ENCODE assay signal across 30 mouse cellular contexts in genomic region chr17:15949753-15950152, GRCm38 (mm10).
DNase-seq lines count a peak whose midpoint lies in the region; ATAC-seq and TF ChIP-seq lines count a peak whose summit lies in the region.
"Had no signal": no experiment of that assay in that cellular context is flagged by ENCODE, and none has a peak within 500 bp of the region (broad histone marks: within the 10 kb centered on the region; RNA-seq: fewer than 3 reads in every experiment).

No protein-coding gene starts in this region.

- H3K27me3 ChIP-seq in hindbrain, embryonic 10.5 days (ENCODE audit: insufficient read depth, poor library complexity, severe bottlenecking), result no peaks in the 10 kb centered on the region
- H3K27me3 ChIP-seq in hindbrain, embryonic 12.5 days, result no peaks in the 10 kb centered on the region
- H3K27me3 ChIP-seq in midbrain, embryonic 11.5 days (ENCODE audit: control insufficient read depth, insufficient read depth, low read length), result no peaks in the 10 kb centered on the region
- no peaks in the 10 kb centered on the region for H3K27me3 ChIP-seq in midbrain, postnatal 0 days (ENCODE audit: insufficient read depth, low read length)
- no peaks in the 10 kb centered on the region for H3K27me3 ChIP-seq in midbrain, embryonic 15.5 days (replicated peaks)
- no peaks in the 10 kb centered on the region for H3K27me3 ChIP-seq in midbrain, embryonic 14.5 days (ENCODE audit: control insufficient read depth, insufficient read depth, low read length)
- no peaks in the 10 kb centered on the region for H3K27me3 ChIP-seq in midbrain, embryonic 16.5 days (ENCODE audit: control insufficient read depth, insufficient read depth, low read depth, low read length)
- H3K27me3 ChIP-seq: CH12.LX; embryonic facial prominence, embryonic 13.5 days; embryonic facial prominence, embryonic 15.5 days; forebrain, embryonic 12.5 days had no signal

- no peak overlapping the region for H3K9ac ChIP-seq in hindbrain, embryonic 12.5 days
- no peak overlapping the region for H3K9ac ChIP-seq in midbrain, embryonic 11.5 days (ENCODE audit: low read length)
- H3K9ac ChIP-seq in midbrain, postnatal 0 days (replicated peaks; ENCODE audit: low read length, poor library complexity, severe bottlenecking), result no peak overlapping the region
- no peak overlapping the region for H3K9ac ChIP-seq in midbrain, embryonic 15.5 days
- no peak overlapping the region for H3K9ac ChIP-seq in midbrain, embryonic 14.5 days (replicated peaks; ENCODE audit: low read length)
- H3K9ac ChIP-seq in midbrain, embryonic 16.5 days (ENCODE audit: low read depth, low read length), result no peak overlapping the region
- H3K9ac ChIP-seq: embryonic facial prominence, embryonic 13.5 days; embryonic facial prominence, embryonic 15.5 days; forebrain, embryonic 12.5 days had no signal

- H3K4me3 ChIP-seq in hindbrain, embryonic 10.5 days, result no peak overlapping the region
- H3K4me3 ChIP-seq in hindbrain, embryonic 12.5 days, result no peak overlapping the region
- no peak overlapping the region for H3K4me3 ChIP-seq in midbrain, embryonic 11.5 days (ENCODE audit: low read depth, low read length)
- no peak overlapping the region for H3K4me3 ChIP-seq in midbrain, postnatal 0 days (ENCODE audit: low read depth, low read length)
- H3K4me3 ChIP-seq in midbrain, embryonic 15.5 days, result no peak overlapping the region
- H3K4me3 ChIP-seq in midbrain, embryonic 14.5 days (replicated peaks; ENCODE audit: low read depth, low read length), result no peak overlapping the region
- H3K4me3 ChIP-seq in midbrain, embryonic 16.5 days (ENCODE audit: low read depth, low read length), result no peak overlapping the region
- H3K4me3 ChIP-seq: embryonic facial prominence, embryonic 13.5 days; embryonic facial prominence, embryonic 15.5 days; erythroblast, embryonic 14.5 days; forebrain, embryonic 10.5 days; forebrain, embryonic 12.5 days had no signal

- ATAC-seq in hindbrain, embryonic 12.5 days (ENCODE audit: low FRiP score), result no peak
- ATAC-seq in midbrain, embryonic 11.5 days (ENCODE audit: low FRiP score), result no peak
- no peak for ATAC-seq in midbrain, postnatal 0 days (ENCODE audit: low FRiP score)
- ATAC-seq in midbrain, embryonic 15.5 days (replicated peaks), result 0 out of 2 replicates have a peak, but pooled peaks have one; percentile 28
- ATAC-seq in midbrain, embryonic 14.5 days (ENCODE audit: low FRiP score, low TSS enrichment), result no peak
- peak; percentile 48; the same call in 1 of the 2 replicates for ATAC-seq in midbrain, embryonic 16.5 days
- ATAC-seq: activated CD4-positive, CD25-positive, alpha-beta regulatory T cell, adult 4 months; CD4-positive, CD25-positive, alpha-beta regulatory T cell, adult 4 months; forebrain, embryonic 14.5 days; Patski had no signal

- peaks cover 6% of the 10 kb centered on the region; the same call in 1 of the 2 replicates for H3K4me1 ChIP-seq in hindbrain, embryonic 10.5 days (replicated peaks)
- peaks cover 7% of the 10 kb centered on the region; the same call in 1 of the 2 replicates for H3K4me1 ChIP-seq in hindbrain, embryonic 12.5 days
- no peaks in the 10 kb centered on the region for H3K4me1 ChIP-seq in midbrain, embryonic 11.5 days (ENCODE audit: control insufficient read depth, insufficient read depth, low read length)
- H3K4me1 ChIP-seq in midbrain, postnatal 0 days (ENCODE audit: insufficient read depth, low read length), result no peaks in the 10 kb centered on the region
- no peaks in the 10 kb centered on the region for H3K4me1 ChIP-seq in midbrain, embryonic 15.5 days
- no peaks in the 10 kb centered on the region for H3K4me1 ChIP-seq in midbrain, embryonic 14.5 days (ENCODE audit: control insufficient read depth, insufficient read depth, low read length)
- H3K4me1 ChIP-seq in midbrain, embryonic 16.5 days (ENCODE audit: control insufficient read depth, insufficient read depth, low read length), result 0 out of 2 replicates have a peak, but pooled peaks cover 2% of the 10 kb centered on the region
- H3K4me1 ChIP-seq: embryonic facial prominence, embryonic 13.5 days; embryonic facial prominence, embryonic 15.5 days; forebrain, embryonic 10.5 days; forebrain, embryonic 12.5 days had no signal

- H3K4me2 ChIP-seq in hindbrain, embryonic 12.5 days (replicated peaks), result no peak overlapping the region
- H3K4me2 ChIP-seq in midbrain, embryonic 11.5 days, result no peak overlapping the region
- no peak overlapping the region for H3K4me2 ChIP-seq in midbrain, postnatal 0 days (ENCODE audit: low read depth, low read length, poor library complexity, severe bottlenecking)
- no peak overlapping the region for H3K4me2 ChIP-seq in midbrain, embryonic 15.5 days
- no peak overlapping the region for H3K4me2 ChIP-seq in midbrain, embryonic 14.5 days (ENCODE audit: low read length)
- no peak overlapping the region for H3K4me2 ChIP-seq in midbrain, embryonic 16.5 days (ENCODE audit: low read length)
- H3K4me2 ChIP-seq: embryonic facial prominence, embryonic 13.5 days; embryonic facial prominence, embryonic 15.5 days; forebrain, embryonic 12.5 days had no signal

- WGBS in hindbrain, embryonic 10.5 days, result 71% methylated on average over 6 of the region's 6 CpGs
- WGBS in hindbrain, embryonic 12.5 days, result 71% methylated on average over 6 of the region's 6 CpGs
- 85% methylated on average over 6 of the region's 6 CpGs for WGBS in midbrain, embryonic 11.5 days
- WGBS in midbrain, postnatal 0 days, result 56% methylated on average over 6 of the region's 6 CpGs
- WGBS in midbrain, embryonic 15.5 days, result 72% methylated on average over 6 of the region's 6 CpGs
- 70% methylated on average over 6 of the region's 6 CpGs for WGBS in midbrain, embryonic 14.5 days
- WGBS in midbrain, embryonic 16.5 days, result 72% methylated on average over 6 of the region's 6 CpGs

- peak overlapping the region; percentile 23; the same call in 1 of the 2 replicates for H3K27ac ChIP-seq in hindbrain, embryonic 10.5 days
- no peak overlapping the region for H3K27ac ChIP-seq in hindbrain, embryonic 12.5 days
- H3K27ac ChIP-seq in midbrain, embryonic 11.5 days (ENCODE audit: low read depth, low read length), result no peak overlapping the region
- no peak overlapping the region for H3K27ac ChIP-seq in midbrain, postnatal 0 days (ENCODE audit: low read depth, low read length)
- no peak overlapping the region for H3K27ac ChIP-seq in midbrain, embryonic 15.5 days
- no peak overlapping the region for H3K27ac ChIP-seq in midbrain, embryonic 14.5 days (replicated peaks; ENCODE audit: low read depth, low read length)
- no peak overlapping the region for H3K27ac ChIP-seq in midbrain, embryonic 16.5 days (ENCODE audit: low read length)
- H3K27ac ChIP-seq: embryonic facial prominence, embryonic 13.5 days; embryonic facial prominence, embryonic 15.5 days; forebrain, embryonic 10.5 days; forebrain, embryonic 12.5 days had no signal

- H3K9me3 ChIP-seq in hindbrain, embryonic 10.5 days, result 0 out of 2 replicates have a peak, but pooled peaks cover 4% of the 10 kb centered on the region
- 0 out of 2 replicates have a peak, but pooled peaks cover 3% of the 10 kb centered on the region for H3K9me3 ChIP-seq in hindbrain, embryonic 12.5 days (replicated peaks)
- H3K9me3 ChIP-seq in midbrain, embryonic 11.5 days (ENCODE audit: control insufficient read depth, low read length), result 0 out of 2 replicates have a peak, but pooled peaks cover 2% of the 10 kb centered on the region
- H3K9me3 ChIP-seq in midbrain, postnatal 0 days (ENCODE audit: low read length), result no peaks in the 10 kb centered on the region
- no peaks in the 10 kb centered on the region for H3K9me3 ChIP-seq in midbrain, embryonic 15.5 days
- no peaks in the 10 kb centered on the region for H3K9me3 ChIP-seq in midbrain, embryonic 14.5 days (ENCODE audit: control insufficient read depth, low read length)
- no peaks in the 10 kb centered on the region for H3K9me3 ChIP-seq in midbrain, embryonic 16.5 days (replicated peaks; ENCODE audit: control insufficient read depth, low read length, poor library complexity, severe bottlenecking)
- H3K9me3 ChIP-seq: embryonic facial prominence, embryonic 13.5 days; embryonic facial prominence, embryonic 15.5 days; forebrain, embryonic 10.5 days; forebrain, embryonic 12.5 days; G1E had no signal

- TF ChIP-seq CTCF in midbrain, postnatal 0 days (IDR thresholded peaks at IDR 0.05), result no peak

- H3K36me3 ChIP-seq in hindbrain, embryonic 10.5 days, result no peaks in the 10 kb centered on the region
- no peaks in the 10 kb centered on the region for H3K36me3 ChIP-seq in hindbrain, embryonic 12.5 days
- H3K36me3 ChIP-seq in midbrain, embryonic 11.5 days (ENCODE audit: control insufficient read depth, insufficient read depth, low read length), result no peaks in the 10 kb centered on the region
- no peaks in the 10 kb centered on the region for H3K36me3 ChIP-seq in midbrain, postnatal 0 days (ENCODE audit: insufficient read depth, low read length)
- no peaks in the 10 kb centered on the region for H3K36me3 ChIP-seq in midbrain, embryonic 15.5 days (replicated peaks)
- H3K36me3 ChIP-seq in midbrain, embryonic 14.5 days (ENCODE audit: control insufficient read depth, insufficient read depth, low read length), result no peaks in the 10 kb centered on the region
- H3K36me3 ChIP-seq in midbrain, embryonic 16.5 days (ENCODE audit: control insufficient read depth, insufficient read depth, low read length), result no peaks in the 10 kb centered on the region
- H3K36me3 ChIP-seq: embryonic facial prominence, embryonic 13.5 days; embryonic facial prominence, embryonic 15.5 days; forebrain, embryonic 10.5 days; forebrain, embryonic 12.5 days; G1E had no signal

- DNase-seq in hindbrain, embryonic 10.5 days (ENCODE audit: low spot score), result no peak
- peak; percentile 69 for DNase-seq in midbrain, embryonic 11.5 days (ENCODE audit: low spot score, missing footprints)
- DNase-seq in midbrain, postnatal 0 days (ENCODE audit: low spot score), result no peak
- no peak for DNase-seq in midbrain, embryonic 14.5 days
- DNase-seq in adrenal gland, adult (ENCODE audit: inconsistent age in 2 of 2, low spot score in 1 of 2), result no peak
- DNase-seq: adrenal gland, adult 2 months; adrenal gland, postnatal 10 days; adrenal gland, postnatal 25 days; B cell, adult 2 months; cerebellum, adult 11 months; cerebellum, adult 18-20 months; cerebellum, adult 8-10 months; cerebellum, adult 9-11 months; cerebellum, postnatal 14 days; cerebellum, postnatal 36 days; embryo, embryonic 11 days had no signal

Comparison
In these comparisons a context has a peak if more than half of its experiments do, and no peak if none do; other contexts are left out.
1. ATAC-seq: peak in midbrain, embryonic 15.5 days (single experiment) and midbrain, embryonic 16.5 days (single experiment); none in hindbrain, embryonic 12.5 days (single experiment), midbrain, embryonic 11.5 days (single experiment), midbrain, postnatal 0 days (single experiment) and midbrain, embryonic 14.5 days (single experiment).